Mouse (Mus musculus) liver, adult 2 months (tissue): ENCODE measurements around the gene 1700029I15Rik.

Source experiments
- CTCF ChIP-seq: fragments of 200-500 bp; IDR thresholded peaks from 2 replicates; pipeline ENCODE4 v1.5.1; 2011; ENCODE audit warnings: low read depth, low read length, control low read depth
- POLR2A ChIP-seq: fragments of 200-500 bp; IDR thresholded peaks from 2 replicates; pipeline ENCODE4 v1.6.1; 2011; ENCODE audit warnings: low read length, control low read depth; ENCODE audit not compliant: insufficient read depth; ENCODE audit errors: extremely low read depth

- no peak for TF ChIP-seq CTCF
- no peak for TF ChIP-seq POLR2A
Observed at GRCm38 (mm10) chr2:92426426-92426825, 44.1 kb downstream of the 1700029I15Rik start.
